Mouse (Mus musculus) myocyte (in vitro differentiated cells): ENCODE measurements around the gene Chd9. TPM values are rescaled to one million over a fixed set of nuclear protein-coding genes. Genes with fewer than 3 reads are reported as not detected.

Experiments used
- H3K27me3 ChIP-seq: one replicate; pipeline ENCODE4 v1.6.1; 2011; ENCODE audit not compliant: control insufficient read depth, insufficient read depth, insufficient read length
- H3K36me3 ChIP-seq: one replicate; pipeline ENCODE4 v1.6.1; 2011; ENCODE audit not compliant: control insufficient read depth, insufficient read depth
- H3K4me2 ChIP-seq: one replicate; pipeline ENCODE4 v1.6.1; 2011; ENCODE audit warnings: low read depth, control low read depth
- H3K4me3 ChIP-seq: one replicate; pipeline ENCODE4 v1.5.1; 2011; ENCODE audit warnings: mild to moderate bottlenecking, control low read depth, moderate library complexity
- H3K79me2 ChIP-seq: one replicate; pipeline ENCODE4 v1.6.1; 2011; ENCODE audit not compliant: control insufficient read depth, insufficient read depth
- H3ac ChIP-seq: one replicate; pipeline ENCODE4 v1.6.1; 2011; ENCODE audit not compliant: control insufficient read depth, insufficient read length
- CEBPB ChIP-seq: IDR thresholded peaks from 2 replicates; pipeline ENCODE4 v1.6.1; 2011; ENCODE audit warnings: mild to moderate bottlenecking, moderate library complexity; ENCODE audit not compliant: poor library complexity, insufficient read depth, severe bottlenecking
- E2F4 ChIP-seq: IDR thresholded peaks from one replicate; pipeline ENCODE4 v1.6.1; 2011; ENCODE audit warnings: mild to moderate bottlenecking, control low read depth, moderate library complexity; ENCODE audit not compliant: insufficient read depth
- MAX ChIP-seq: IDR thresholded peaks from one replicate; pipeline ENCODE4 v1.6.1; 2011; ENCODE audit warnings: low read depth, mild to moderate bottlenecking, control low read depth
- MYOD1 ChIP-seq, 3 experiments: IDR thresholded peaks; one replicate each; pipeline ENCODE4 v1.6.1; 2011; ENCODE audit warnings: control low read depth in 2 of 3, low read depth in 2 of 3, mild to moderate bottlenecking in 2 of 3, moderate library complexity in 1 of 3; ENCODE audit not compliant: insufficient read length in 2 of 3, control insufficient read depth in 1 of 3
- MYOG ChIP-seq, 3 experiments: IDR thresholded peaks; one replicate each; pipeline ENCODE4 v1.6.1; 2011; ENCODE audit warnings: control low read depth in 2 of 3, low read depth in 2 of 3, mild to moderate bottlenecking in 2 of 3; ENCODE audit not compliant: insufficient read length in 2 of 3, control insufficient read depth in 1 of 3, insufficient read depth in 1 of 3
- POLR2A ChIP-seq: IDR thresholded peaks from one replicate; pipeline ENCODE4 v1.6.1; 2011; ENCODE audit warnings: low read depth, mild to moderate bottlenecking, control low read depth, moderate library complexity; ENCODE audit not compliant: insufficient read length
- POLR2AphosphoS2 ChIP-seq: IDR thresholded peaks from one replicate; pipeline ENCODE4 v1.6.1; 2011; ENCODE audit warnings: low read depth, control low read depth; ENCODE audit not compliant: insufficient read length
- REST ChIP-seq: IDR thresholded peaks from one replicate; pipeline ENCODE4 v1.6.1; 2011; ENCODE audit warnings: mild to moderate bottlenecking, control low read depth, moderate library complexity; ENCODE audit not compliant: insufficient read depth, insufficient read length
- SRF ChIP-seq: IDR thresholded peaks from one replicate; pipeline ENCODE4 v1.6.1; 2011; ENCODE audit warnings: low read depth; ENCODE audit not compliant: control insufficient read depth, insufficient read length
- TCF12 ChIP-seq: IDR thresholded peaks from one replicate; pipeline ENCODE4 v1.6.1; 2011; ENCODE audit warnings: mild to moderate bottlenecking, control low read depth; ENCODE audit not compliant: poor library complexity, insufficient read depth, severe bottlenecking
- TCF3 ChIP-seq: IDR thresholded peaks from one replicate; pipeline ENCODE4 v1.6.1; 2011; ENCODE audit warnings: low read depth, control low read depth; ENCODE audit not compliant: insufficient read length
- USF1 ChIP-seq: IDR thresholded peaks from one replicate; pipeline ENCODE4 v1.6.1; 2011; ENCODE audit warnings: low read depth, mild to moderate bottlenecking, control low read depth, moderate library complexity
- polyA plus RNA-seq: library from polyadenylated mRNA; unstranded; fragments of >200 nt; fragmentation: generic; extraction: Trizol; gene quantifications from one replicate; pipeline ENCODE4 v1.2.1, GENCODE M21; 2012; ENCODE audit warnings: missing spikeins

Chd9 gene
- polyA plus RNA-seq, 1 experiment, result 29.6 TPM

DNA sequence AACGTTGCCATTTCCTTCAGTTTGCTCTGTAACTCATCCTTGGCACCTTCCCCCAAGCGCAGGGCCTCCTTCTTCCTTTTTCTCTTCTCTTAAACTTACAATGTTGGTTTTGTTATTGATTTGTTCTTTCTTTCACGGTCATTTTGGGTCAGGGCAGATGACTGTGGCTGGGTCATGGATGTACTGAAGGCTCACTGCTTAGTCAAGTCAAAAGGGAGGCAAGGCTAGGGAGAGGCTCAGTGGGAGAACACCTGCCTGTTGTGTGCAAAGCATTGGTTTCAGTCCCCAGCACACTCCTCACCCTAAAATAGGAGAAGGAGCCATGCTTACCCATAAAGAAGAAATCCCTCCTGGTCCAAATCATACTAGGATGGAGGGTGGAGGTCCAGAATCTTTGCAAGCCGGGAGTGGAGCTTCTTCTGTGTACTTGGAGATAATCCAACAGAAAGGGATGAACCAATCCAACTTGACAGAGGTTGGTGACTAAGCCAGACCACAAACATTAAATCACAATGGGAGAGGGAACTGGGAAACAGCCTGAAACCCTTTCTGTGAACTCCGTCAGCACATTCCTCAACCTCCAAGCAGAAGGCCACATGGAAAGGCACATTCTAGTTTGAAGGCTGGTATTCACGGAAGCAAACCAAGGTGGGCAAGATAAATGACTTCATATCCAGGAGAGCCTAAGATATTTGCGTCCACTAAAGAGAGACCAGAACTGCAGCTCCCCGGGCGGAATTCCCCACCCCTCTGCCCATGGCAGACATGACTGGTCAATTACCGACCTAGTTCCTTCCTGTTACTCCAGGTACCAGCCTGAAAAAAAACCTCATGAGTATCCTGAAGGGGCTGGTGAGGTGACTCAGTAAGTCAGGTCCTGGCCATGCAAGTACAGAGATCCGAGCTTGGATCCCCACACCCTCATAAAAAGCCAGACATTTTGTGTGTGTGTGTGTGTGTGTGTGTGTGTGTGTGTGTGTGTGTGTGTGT lies 11.9 kb downstream of the Chd9 start:
- H3K4me2 ChIP-seq, result peak overlapping the region; percentile 75
- peak overlapping the region; percentile 1 for H3K4me3 ChIP-seq
- no peaks in the 10 kb centered on the region for H3K36me3 ChIP-seq
- H3ac ChIP-seq, result no peak overlapping the region
- peak; percentile 25; the same call in 1 of the 2 replicates for TF ChIP-seq CEBPB
- no peak for TF ChIP-seq TCF3
- H3K27me3 ChIP-seq, result no peaks in the 10 kb centered on the region
- H3K79me2 ChIP-seq, result no peaks in the 10 kb centered on the region

DNA sequence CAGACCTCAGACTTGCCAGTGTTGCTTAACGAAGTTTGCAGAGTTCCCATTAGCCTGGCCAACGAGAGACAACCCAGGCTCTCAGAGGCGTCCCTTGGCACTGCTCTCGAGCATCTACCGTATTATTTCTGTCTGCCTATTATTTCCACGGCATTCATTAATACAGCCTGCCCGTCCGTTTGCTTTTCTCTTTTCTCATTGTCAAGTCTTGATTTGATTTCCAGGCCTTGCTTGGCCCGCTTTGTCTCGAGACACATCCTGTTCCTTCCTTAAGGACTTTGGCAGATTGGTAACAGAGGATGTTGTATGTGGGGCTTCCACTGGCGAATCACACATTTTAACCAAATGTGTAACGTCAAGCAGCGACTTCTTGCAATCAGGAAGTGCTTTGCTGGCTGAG lies 13.2 kb downstream of the Chd9 start:
- Histone ChIP-seq H3K79me2 (no peaks in the 10 kb centered on the region), H3K27me3 (no peaks in the 10 kb centered on the region), H3K36me3 (no peaks in the 10 kb centered on the region), H3ac (no peak overlapping the region), H3K4me3 (no peak overlapping the region), H3K4me2 (no peak overlapping the region)
- TF ChIP-seq POLR2AphosphoS2 (no peak), MAX (no peak), MYOG (IDR thresholded peaks at IDR 0.05; ENCODE audit: control insufficient read depth in 1 of 3, insufficient read depth in 1 of 3, insufficient read length in 2 of 3, low read depth in 2 of 3) (no peak), E2F4 (no peak), SRF (no peak), USF1 (no peak), MYOD1 (IDR thresholded peaks at IDR 0.05; ENCODE audit: control insufficient read depth in 1 of 3, insufficient read length in 2 of 3, low read depth in 2 of 3) (no peak), TCF3 (no peak), CEBPB (no peak), TCF12 (no peak), POLR2A (no peak), REST (no peak)

GRCm38 (mm10) chr8:90843127-90843526 lies 15.0 kb downstream of the Chd9 start:
- no peak for TF ChIP-seq POLR2A
- Histone ChIP-seq H3K79me2 (no peaks in the 10 kb centered on the region), H3ac (no peak overlapping the region), H3K36me3 (no peaks in the 10 kb centered on the region), H3K4me3 (no peak overlapping the region), H3K4me2 (no peak overlapping the region), H3K27me3 (no peaks in the 10 kb centered on the region)

- Histone ChIP-seq H3K79me2 (no peaks in the 10 kb centered on the region), H3K4me3 (no peak overlapping the region), H3K4me2 (no peak overlapping the region), H3ac (no peak overlapping the region), H3K27me3 (no peaks in the 10 kb centered on the region), H3K36me3 (no peaks in the 10 kb centered on the region)
- no peak for TF ChIP-seq MAX
- no peak for TF ChIP-seq MYOG (IDR thresholded peaks at IDR 0.05; ENCODE audit: control insufficient read depth in 1 of 3, insufficient read depth in 1 of 3, insufficient read length in 2 of 3, low read depth in 2 of 3)
- no peak for TF ChIP-seq E2F4
- no peak for TF ChIP-seq POLR2A
- no peak for TF ChIP-seq REST
- TF ChIP-seq MYOD1 (IDR thresholded peaks at IDR 0.05; ENCODE audit: control insufficient read depth in 1 of 3, insufficient read length in 2 of 3, low read depth in 2 of 3), result no peak
- TF ChIP-seq CEBPB, result no peak
- no peak for TF ChIP-seq TCF3
- TF ChIP-seq POLR2AphosphoS2, result no peak
- TF ChIP-seq TCF12, result no peak
- TF ChIP-seq SRF, result no peak
- no peak for TF ChIP-seq USF1
These were observed 16.2 kb downstream of the Chd9 start for GRCm38 (mm10) chr8:90844179-90844967.

- TF ChIP-seq MAX, result no peak
- TF ChIP-seq SRF, result no peak
- no peak for TF ChIP-seq POLR2A
- TF ChIP-seq E2F4, result no peak
- no peak for TF ChIP-seq MYOG (IDR thresholded peaks at IDR 0.05; ENCODE audit: control insufficient read depth in 1 of 3, insufficient read depth in 1 of 3, insufficient read length in 2 of 3, low read depth in 2 of 3)
- TF ChIP-seq CEBPB, result no peak
- no peak for TF ChIP-seq TCF12
- TF ChIP-seq USF1, result no peak
- TF ChIP-seq REST, result no peak
- no peak for TF ChIP-seq MYOD1 (IDR thresholded peaks at IDR 0.05; ENCODE audit: control insufficient read depth in 1 of 3, insufficient read length in 2 of 3, low read depth in 2 of 3)
- H3K27me3 ChIP-seq, result no peaks in the 10 kb centered on the region
- H3K4me3 ChIP-seq, result no peak overlapping the region
- H3ac ChIP-seq, result no peak overlapping the region
- no peaks in the 10 kb centered on the region for H3K36me3 ChIP-seq
- H3K79me2 ChIP-seq, result no peaks in the 10 kb centered on the region
- no peak overlapping the region for H3K4me2 ChIP-seq
These were observed 19.8 kb downstream of the Chd9 start for GRCm38 (mm10) chr8:90847980-90848379.
